Mouse (Mus musculus) kidney, postnatal 10 days (tissue): ENCODE measurements around the gene Slc38a10.

ENCODE experiments used
- DNase-seq: peaks from one replicate; pipeline ENCODE4 v3.0.0; 2021; ENCODE audit warnings: mixed read lengths

The Slc38a10 gene

DNA sequence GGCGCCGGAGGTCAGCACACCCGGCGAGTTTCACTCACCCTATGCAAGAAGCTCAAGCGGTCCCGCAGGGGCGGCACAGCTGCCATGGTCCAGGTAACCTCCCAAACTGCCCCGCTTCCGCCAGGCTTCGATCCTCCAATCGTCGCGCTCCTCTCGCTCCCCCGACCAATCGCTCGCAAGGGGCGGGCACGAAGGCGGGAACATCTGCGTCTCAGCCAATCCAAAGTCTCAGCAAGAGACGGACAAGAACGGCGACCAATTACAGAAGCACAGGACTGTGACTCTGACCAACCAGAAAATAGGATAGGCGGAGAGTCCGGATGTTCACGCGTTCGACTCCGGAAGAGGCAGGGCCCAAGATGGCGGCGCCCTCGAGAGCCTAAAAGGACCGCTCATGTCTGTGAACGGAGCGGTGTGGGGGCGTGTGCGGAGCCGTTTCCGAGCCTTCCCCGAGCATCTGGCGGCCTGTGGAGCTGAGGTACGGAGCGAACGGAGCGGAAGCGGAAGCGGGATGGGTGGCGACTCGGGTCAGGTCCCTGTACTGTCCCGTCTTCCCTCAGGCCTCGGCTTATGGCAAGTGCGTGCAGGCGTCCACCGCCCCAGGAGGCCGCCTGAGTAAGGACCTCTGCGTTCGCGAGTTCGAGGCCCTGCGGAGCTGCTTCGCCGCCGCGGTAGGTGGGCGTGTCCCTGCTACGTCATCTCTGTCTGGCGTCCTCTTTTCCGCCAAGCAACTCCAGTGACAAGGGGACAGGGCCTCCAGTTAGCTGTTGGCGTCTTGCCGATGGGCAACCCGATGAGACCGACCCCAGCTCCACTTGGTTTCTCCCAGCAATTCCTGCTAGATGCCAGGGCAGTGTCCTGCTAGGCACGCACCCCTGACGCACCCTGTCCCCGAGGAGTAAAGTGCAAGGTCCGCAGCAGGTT is 52.3 kb downstream of the Slc38a10 start, which contains the start of the genes Tepsin and Ndufaf8:
Tepsin (minus strand) TSS at position 144 of the 924 bp plus-strand sequence.
Ndufaf8 (plus strand) TSS at position 341 of the 924 bp plus-strand sequence.
- DNase-seq: peak; percentile 96

DNA sequence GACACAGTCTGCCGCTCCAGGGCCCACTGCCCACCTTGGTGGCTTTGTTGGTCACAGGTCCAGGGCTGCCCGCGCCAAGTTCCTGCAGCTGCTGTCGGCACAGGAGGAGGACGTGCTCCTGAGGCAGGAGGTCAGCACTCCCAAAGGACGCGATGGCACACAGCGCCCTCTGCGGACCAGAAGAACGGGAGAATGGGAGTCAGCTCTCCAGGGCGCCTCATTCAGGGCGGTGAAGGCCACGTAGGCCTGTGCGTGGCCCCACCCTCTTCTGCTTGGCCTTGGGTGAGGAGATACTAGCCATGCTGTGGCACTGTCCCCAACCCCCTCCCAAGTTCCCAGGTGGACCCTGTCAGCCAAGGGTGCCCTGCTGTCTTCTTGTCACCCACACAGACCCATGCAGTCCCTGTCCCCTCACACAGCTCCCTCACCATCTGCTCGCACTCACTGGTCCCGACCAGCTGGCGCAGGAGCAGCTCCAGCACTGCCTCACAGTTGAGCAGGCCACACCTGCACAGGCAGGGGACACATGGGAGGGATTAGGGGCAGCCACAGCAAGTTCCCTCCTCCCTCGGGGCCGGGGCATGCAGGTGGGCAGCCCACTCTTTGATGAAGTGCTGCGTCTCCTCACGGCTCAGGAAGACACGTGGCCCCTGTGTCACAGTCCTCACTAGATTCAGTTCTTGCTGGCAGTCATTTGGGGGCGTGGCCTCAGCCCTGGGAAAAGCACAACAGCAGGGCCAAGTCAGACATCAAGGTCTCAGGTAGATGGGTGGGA is 58.1 kb downstream of the Slc38a10 start:
- no peak for DNase-seq

DNA sequence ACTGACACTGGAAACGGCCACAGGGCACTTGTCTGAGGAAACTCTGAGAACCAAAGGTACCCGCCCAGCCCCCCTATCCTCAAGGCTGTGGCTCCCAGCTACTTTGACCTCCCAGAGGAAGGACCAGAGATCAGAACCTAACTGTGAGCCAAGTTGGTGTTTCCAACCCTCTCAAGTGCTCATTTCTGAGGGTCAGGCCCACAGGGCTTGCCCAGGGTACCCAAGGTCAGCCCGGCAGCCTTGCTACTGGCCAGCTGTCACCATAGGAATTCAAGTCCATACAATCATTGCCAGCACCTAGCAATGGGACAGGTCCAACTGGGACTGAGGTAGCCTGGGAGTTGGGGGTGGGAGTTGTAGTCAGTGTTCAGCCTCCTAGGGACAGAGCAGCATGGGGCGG is 60.5 kb downstream of the Slc38a10 start:
- peak; percentile 8 for DNase-seq

DNA sequence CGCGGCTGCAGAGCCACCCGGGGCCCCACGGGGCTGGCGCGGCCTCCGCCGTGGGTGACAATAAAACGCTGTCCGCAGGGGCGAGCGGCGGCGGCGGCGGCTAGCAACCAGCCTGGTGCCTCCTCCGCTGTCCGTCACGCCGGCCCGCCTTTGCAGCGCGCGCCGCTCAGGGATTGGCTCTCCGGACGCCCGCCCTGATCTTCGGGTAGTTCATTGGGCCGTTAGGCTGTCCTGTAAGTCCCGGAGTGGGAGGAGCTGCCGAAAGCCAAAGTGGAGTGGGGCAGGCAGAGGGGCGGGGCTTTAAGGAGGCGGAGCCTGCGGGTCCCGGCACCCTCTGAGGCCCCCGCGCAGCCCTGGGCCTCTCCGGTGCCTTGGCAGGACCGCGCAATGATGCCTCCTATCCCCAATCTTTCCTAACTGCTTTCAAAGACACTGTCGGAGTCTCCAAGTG is 64.4 kb downstream of the Slc38a10 start, which contains the start of gene Cep131:
Cep131 (minus strand) TSS at position 126 of the 451 bp plus-strand sequence.
- peak; percentile 99 for DNase-seq

DNA sequence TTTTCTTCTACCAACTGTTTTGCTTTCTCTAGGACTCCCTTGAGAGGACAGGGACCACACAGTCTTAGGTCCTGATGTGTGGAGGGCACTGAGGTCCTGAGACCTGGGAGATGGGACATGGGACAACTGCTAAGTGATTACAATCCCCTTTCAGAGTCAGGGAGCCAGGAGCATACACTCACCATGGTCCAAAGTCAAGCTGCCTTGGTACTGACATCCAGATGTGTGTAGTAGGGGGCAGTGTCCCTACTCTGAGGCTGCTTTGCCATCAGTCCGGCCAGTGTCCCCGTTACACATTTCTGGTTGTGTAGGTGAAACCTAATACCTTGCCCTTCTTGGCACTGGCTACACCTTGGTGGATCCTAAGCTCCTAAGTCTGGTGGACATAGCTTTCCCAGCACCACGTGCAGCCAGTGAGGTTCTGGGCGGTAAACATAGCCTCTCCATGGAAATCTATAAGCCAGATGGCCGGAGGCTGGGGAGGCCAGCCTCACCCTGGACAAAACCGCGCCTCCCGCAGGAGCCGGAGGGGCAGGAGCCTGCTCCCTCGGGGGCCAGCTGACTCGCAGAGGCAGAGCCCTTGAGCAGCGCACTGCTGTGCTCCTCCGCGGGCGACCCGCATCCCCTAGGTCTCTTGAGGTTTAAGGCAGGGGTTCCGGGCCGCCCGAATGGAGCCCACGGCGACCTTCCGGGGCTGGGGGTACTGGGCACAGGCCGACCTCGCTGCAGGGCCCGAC is 65.1 kb downstream of the Slc38a10 start:
- DNase-seq: peak; percentile 64

DNA sequence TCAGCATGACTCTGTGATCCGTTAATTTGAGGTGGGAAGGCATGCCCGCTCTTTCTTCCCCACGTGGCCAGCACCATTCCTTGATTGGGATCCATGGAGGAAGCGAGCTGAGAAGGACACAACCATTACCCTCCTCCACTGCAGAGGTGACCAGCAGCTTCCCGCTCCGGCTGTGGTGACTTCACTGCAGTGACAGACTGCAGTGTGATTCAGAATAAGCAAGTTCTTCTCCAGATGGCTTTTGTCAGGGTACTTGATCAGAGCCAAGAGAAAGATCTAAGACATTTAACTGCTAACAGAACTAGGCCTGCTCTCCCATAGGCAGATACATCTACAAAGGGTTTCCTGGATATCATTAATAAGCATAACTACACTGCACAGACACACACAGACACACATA is 70.9 kb downstream of the Slc38a10 start:
- peak; percentile 47 for DNase-seq

DNA sequence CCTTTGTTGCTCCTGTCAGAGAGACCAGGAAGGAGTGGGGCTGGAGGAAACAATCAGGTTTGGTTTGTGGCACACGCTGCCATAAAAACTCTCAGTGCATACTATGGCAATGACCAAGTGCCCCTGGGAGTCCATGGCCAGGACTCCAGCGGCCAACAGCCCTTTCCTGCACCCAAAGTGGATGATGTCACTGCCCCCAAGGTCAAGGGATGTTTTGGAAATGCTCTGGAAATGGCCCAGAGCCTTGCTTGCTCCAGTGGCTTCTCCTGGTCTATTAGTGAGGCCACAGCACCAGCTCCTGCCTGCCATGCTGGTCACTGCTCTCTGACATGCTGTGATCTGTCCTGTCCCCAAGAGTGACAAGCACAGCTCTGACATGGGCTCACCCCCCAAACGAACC is 75.0 kb downstream of the Slc38a10 start:
- DNase-seq: no peak

DNA sequence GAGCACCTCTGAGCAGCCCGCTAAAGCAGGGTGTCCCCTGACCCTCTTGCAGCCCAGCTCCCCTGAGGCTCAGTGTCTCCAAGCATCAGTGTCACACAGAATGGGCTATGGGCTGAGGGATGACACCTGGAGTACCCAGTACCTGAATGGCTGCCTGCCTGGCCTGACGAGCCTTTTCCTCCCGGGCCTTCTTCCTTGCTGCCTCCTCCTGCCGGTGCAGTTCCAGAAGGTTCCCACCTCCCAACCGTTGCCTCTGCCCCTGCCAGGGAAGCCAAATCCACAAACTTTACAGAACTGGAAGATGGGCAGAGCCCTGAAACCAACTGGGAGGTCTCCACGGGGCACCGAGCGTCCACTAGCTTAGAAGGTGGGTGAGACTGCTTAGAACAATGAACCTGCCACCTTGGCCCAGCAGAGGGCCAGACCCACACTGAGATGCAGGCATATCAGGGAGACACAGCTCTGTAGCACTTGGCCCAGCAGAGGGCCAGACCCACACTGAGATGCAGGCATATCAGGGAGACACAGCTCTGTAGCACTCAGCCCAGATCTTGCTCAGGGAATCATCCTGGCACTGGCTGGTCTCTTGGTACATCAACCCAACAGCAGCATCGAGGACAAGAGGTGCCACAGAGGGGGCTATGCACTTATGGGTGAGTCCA is 78.0 kb downstream of the Slc38a10 start:
- no peak for DNase-seq

DNA sequence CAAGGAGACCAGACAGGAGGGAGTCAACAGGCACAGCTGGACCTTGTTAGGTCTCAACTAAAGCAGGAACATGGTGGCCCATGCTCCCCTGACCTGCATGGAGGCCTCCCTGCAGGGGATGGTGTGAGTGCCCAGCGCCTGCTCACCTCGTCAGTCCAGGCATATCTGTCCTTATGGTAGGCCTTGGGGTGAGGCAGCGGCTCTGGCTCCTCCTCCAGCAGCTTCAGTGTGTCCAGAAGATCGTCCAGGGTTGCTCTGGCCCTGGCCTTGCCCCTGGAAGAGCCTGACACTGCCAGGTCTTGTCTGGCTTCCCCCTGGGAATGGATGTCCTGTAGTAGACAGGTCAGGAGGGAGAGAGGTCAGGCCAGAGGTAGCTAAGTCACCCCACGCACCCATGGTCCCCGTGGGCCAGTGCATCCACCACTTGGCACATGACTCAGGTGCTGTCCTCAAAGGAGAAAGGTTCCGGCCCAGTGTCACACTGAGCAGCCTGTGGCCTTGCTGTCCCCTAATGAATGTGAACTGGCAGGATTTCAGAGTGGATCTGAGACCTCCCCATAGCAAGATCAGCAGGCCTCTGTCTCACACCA is 79.3 kb downstream of the Slc38a10 start:
- no peak for DNase-seq

DNA sequence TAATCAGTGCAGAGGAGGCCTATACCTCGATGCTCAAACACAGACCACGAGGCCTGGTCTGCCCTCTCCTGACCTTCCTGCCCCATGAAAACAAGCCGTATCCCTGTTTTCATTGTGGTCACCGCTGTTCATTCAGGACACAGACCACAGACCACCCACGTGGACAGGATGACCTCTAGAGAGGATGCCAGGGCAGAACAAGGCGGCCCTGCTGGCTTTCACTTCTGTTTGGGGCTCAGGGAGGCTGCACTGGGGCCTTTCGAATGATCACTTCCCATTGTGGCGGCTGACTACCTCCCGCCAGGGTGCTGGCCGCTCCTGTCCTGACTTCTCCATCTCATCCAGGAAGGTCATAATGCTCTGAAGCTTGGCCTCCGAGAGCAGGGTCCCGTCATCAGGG is 80.1 kb downstream of the Slc38a10 start:
- DNase-seq: no peak

DNA sequence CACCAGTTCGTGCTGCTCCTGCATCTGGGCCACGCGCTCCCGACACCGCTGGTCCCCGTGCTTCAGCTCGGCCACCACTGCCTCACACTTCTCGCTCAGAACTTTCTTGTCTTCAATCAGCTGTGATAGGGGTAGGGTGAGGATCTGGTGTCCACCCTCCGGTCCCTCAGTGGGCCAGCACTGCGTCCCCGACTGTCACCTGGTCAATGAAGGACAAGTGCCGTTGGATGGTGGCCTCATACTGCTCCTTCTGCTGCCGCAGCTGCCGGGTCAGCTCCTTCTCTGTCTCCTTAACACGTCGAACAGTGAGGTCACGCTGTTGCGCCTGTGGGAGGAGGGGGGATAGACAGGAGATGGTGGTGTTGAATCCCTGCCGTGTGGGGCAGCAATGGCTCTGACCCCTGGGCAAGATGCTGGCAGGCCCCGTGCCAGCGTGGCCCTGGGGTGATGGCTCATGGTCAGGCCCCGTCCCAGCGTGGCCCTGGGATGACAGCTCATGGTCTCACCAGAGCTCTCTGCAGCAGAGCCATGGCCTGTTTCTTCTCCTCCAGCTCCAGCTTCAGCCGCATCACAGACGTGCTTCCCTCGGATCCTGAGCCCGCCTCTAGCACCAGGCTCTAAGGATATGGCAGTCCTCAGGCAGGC is 80.7 kb downstream of the Slc38a10 start:
- no peak for DNase-seq

DNA sequence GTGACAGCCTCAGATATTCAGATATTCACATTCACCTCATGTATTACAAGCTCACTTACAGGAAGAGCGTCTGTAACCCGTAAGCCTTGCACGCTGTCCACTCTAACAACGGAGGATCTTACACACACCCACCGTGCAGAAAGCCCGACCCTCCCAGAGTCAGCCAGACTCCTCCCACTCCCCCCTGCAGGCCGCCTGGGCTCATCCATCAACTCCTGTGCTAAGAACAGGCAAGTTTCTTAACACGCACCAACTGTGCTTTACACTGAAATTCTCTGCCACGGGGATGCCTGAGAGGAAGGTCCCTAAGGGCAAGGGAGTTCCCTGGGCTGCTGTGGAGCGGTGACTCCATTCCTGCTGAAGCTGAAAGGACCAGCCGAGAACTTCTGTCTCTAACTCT is 81.9 kb downstream of the Slc38a10 start:
- no peak for DNase-seq

DNA sequence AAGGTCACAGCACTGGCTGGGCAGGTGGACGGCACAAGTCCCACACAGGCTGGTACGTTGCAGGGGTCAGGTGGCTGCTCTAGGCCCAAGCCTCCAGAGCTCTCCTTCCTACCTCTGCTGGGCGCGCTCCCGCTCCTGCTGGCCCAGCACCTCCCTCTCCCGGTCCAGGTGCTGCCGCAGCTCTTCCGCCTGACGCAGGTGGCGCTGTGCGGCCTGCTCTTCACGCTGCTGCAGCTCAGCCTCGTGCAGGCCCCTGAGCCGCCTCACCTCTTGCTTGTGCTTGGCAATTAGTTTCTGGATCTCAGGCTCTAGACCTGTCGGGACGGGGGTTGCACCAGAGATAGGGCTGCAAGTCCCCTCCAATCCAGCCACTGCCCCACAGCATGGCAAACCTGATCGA is 83.3 kb downstream of the Slc38a10 start:
- DNase-seq: no peak

DNA sequence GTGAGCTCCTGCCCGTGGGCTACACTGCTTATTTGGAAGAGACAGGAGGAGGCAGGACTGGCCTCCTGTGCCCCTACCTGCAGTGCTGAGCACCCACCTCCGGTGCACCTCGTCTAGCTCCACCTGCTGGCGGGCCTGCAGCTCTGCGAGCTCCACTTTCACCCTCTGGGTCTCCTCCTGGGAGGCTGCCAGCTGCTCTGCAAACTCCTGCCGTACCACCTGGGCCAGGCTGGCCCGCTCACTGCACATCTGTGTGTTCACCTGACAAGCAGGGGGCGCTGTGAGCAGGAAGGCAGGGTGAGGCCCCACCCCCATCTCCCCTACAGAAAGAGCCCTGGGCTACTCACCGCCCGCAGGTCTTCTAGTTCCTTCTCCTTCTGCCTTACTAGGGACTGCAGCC is 85.9 kb downstream of the Slc38a10 start:
- DNase-seq: peak; percentile 85

DNA sequence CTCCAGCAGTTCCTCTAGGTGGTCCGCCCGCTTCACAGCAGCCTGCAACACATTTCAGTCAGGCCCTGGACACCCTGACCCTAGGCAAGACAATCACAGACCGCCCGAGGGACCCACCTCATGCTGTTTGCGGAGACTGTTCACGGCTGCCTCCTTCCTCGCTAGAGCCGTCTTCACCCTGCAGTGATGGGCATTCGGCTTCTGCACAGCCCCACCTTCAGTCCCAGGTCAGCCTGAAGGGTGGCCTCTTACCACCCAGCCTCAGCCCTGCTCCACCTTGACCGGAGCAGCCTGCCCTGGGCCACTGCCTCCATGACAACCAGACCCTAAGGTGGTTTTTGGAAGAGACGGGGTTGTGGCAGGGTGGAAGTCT is 86.5 kb downstream of the Slc38a10 start:
- DNase-seq: no peak

DNA sequence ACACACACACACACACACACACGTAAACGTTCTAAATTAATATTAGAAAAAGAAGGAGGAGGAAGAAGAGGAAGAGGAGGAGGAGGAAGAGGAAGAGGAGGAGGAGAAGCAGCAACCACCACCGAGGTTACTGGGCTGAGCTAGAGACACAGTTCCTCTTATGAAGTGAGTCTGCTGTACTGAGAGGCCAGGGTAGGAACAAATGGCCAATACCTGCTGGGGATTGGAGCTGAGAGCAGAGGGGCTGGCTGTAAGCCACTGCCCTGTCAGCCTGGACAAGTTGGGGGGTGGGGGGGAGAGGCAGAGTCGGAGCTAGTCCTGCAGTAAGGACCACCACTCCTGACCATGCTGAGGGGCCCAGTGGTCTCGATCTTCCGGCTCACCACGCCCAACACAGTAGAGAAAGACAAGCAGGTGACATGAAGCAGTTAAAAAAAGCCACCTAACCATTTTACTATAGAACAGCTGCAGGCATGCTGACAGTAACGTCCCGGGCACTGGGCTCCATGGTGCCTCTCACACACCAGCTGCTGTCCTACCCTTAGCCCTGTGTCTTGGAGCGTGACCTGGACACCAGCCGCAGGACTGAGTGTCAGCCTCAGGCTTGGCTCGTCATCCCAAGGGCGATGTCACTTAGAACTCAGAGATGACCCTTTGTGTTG is 87.0 kb downstream of the Slc38a10 start:
- no peak for DNase-seq

DNA sequence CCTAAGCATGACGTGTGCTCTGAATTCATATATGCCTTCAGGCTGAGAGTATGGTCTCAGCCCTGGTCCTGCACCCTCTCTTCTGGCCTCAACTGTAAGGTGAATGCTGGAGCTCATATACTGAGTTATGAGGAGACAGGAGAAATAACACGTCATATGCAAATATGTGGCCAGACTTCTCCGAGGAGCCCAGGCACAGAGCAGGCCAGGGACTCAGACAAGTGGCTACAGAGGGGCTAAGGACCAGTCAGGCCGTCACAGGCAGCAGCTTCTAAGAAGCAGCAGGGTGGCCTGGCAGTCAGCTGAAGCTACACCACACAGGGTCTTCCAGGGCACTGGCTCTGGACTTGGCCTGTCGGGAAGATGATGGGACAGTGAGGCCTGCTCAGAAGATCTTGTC is 87.8 kb downstream of the Slc38a10 start:
- DNase-seq: no peak

DNA sequence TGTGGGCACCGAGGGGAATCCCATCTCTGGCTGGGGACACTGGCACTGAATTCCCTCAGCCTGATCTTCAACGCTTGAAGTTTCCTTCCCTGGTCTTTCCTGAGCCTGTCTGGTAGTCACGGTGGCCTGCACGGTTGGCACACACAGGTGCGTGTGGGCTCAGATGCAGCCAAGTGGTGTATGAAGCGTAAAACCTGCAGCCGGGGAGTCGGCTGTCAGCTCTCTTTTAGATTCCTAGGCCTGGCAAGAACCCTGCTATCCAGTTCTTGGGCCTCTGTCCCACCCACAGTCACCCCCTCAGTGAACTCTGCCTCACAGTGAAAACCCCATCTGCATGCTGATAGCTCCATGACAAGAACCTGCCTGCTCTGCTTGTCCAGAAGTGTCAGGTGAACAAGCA is 90.5 kb downstream of the Slc38a10 start:
- DNase-seq: no peak

DNA sequence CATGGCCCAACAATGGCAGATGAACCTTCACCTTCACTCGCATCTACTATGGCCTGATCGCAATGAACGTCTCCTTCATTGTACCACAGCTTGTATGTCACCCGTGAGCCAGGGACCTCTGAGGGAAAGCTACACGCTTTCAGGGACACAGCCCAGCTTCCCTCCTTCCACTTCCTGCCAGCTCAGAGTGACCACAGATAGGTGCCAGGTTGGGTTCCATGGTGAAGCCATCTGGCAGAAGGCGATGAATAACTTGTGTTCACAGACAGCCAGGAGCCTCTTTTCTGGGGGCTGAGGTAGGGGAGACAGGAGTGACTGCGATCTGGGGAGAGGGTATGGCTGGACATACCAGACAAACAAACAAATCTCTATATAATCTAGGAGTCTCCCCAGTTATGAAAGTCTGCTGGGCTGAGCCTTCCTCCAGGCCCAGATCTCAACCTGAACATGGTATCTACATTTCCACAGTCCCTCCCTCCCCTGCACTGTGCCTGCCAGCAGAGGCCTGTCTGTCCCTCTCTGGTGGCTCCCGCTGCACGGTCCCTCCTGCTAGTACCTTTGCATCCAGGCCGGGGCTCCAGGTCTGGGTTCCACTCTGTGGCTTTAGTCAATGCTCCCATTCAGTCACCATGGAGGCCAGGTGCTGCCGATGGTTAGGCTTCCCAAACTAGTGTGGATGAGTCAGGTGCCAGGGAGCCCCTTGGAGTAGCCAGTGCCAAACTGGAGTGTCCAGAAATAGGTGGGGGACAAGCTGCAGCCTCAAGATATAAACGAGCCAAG is 95.0 kb downstream of the Slc38a10 start:
- no peak for DNase-seq
